Mouse (Mus musculus) neural tube, embryonic 14.5 days (tissue): Measurements from ENCODE around the gene N4bp2. TPM values are rescaled to one million over a fixed set of nuclear protein-coding genes. Genes with fewer than 3 reads are reported as not detected.

Source experiments
- ATAC-seq: fragments of 200-750 bp; cut with Nextera tagmentation; 2 replicates; pipeline ENCODE4 v1.8.0; 2017; ENCODE audit warnings: low read depth, mild to moderate bottlenecking, moderate TSS enrichment, moderate library complexity
- H3K27ac ChIP-seq: fragments of 300-500 bp; sonication (generic); 2 replicates; pipeline ENCODE4 v1.5.1; 2014; ENCODE audit warnings: low read depth, mild to moderate bottlenecking, control low read depth, low read length, moderate library complexity, mixed read lengths
- H3K27me3 ChIP-seq: fragments of 300-500 bp; sonication (generic); 2 replicates; pipeline ENCODE4 v1.6.1; 2014; ENCODE audit warnings: low read length; ENCODE audit not compliant: control insufficient read depth, insufficient read depth
- H3K36me3 ChIP-seq: fragments of 300-500 bp; sonication (generic); 2 replicates; pipeline ENCODE4 v1.6.1; 2014; ENCODE audit warnings: low read length, mixed read lengths; ENCODE audit not compliant: control insufficient read depth, insufficient read depth
- H3K4me1 ChIP-seq: fragments of 300-500 bp; sonication (generic); 2 replicates; pipeline ENCODE4 v1.6.1; 2014; ENCODE audit warnings: low read length; ENCODE audit not compliant: control insufficient read depth, insufficient read depth
- H3K4me2 ChIP-seq: fragments of 300-500 bp; sonication (generic); 2 replicates; pipeline ENCODE4 v1.6.1; 2014; ENCODE audit warnings: mild to moderate bottlenecking, low read depth, low read length, control low read depth
- H3K4me3 ChIP-seq: fragments of 300-500 bp; sonication (generic); 2 replicates; pipeline ENCODE4 v1.5.1; 2014; ENCODE audit warnings: low read depth, low read length, control low read depth, mixed read lengths
- H3K9ac ChIP-seq: fragments of 300-500 bp; sonication (generic); replicated peaks from 2 replicates; pipeline ENCODE4 v1.6.1; 2014; ENCODE audit warnings: low read depth, mild to moderate bottlenecking, control low read depth, low read length, mixed read lengths
- H3K9me3 ChIP-seq: fragments of 300-500 bp; sonication (generic); 2 replicates; pipeline ENCODE4 v1.6.1; 2016; ENCODE audit warnings: low read length; ENCODE audit not compliant: control insufficient read depth
- WGBS: fragments of 180-500 bp; shearing (Covaris S2); extraction: QIAGEN DNeasy Blood & Tissue Kit; methylation state at CpG from one replicate; pipeline ENCODE4 v1.1.7; 2014; 5-methylcytosine and 5-hydroxymethylcytosine counted together
- polyA plus RNA-seq: library from polyadenylated mRNA; unstranded; fragments of >200 nt; fragmentation: Nextera tagmentation; extraction: Ambion mirVana; gene quantifications from 2 replicates; pipeline ENCODE4 v1.2.1, GENCODE M21; 2014

N4bp2 gene
- polyA plus RNA-seq, 1 experiment from 2014 or later, result 29.0 TPM

DNA sequence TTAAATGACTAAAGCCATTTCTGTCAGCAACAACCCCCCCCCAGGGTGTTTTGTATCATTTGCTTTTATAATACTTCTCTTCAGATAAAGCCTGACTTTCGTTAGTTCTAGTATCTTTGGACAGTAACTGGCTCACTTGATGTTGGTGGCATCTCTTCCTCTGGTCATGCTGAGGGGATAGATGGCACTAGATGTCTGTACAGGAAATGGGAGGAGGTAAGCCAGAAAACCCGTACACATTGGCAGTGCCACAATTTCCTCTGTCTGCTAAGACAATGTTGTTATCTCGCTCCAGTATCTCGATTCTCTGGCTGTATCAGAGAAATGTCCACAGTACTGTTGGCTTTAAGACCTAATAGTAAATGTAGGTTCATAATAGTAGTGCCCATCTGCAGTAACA is 109.9 kb downstream of the N4bp2 start:
- Histone ChIP-seq H3K4me2 (no peak overlapping the region), H3K36me3 (no peaks in the 10 kb centered on the region)
- WGBS, result 84% methylated on average over 4 of the region's 4 CpGs

DNA sequence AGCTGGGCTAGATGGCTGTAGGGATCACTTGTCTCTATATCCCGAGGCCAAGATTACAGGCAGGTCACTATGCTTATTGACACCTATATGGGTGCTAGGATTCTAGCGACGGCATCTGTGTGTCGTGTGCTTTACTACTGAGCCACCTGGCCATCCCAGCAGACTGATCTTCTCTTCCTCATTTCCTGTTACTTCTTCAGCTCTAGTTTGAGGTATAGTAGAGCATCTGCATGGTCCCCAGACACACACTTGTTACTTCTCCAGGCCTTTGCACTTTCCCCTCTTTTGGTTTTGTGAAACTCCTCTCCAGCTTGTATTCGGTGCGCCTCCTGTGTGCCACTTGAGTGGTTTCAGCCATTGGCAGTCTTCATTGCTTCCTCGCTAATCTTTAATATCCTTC is 111.9 kb downstream of the N4bp2 start:
- H3K4me2 ChIP-seq, result no peak overlapping the region
- H3K36me3 ChIP-seq, result no peaks in the 10 kb centered on the region
- no peaks in the 10 kb centered on the region for H3K4me1 ChIP-seq
- H3K9me3 ChIP-seq, result no peaks in the 10 kb centered on the region
- H3K27ac ChIP-seq, result no peak overlapping the region
- no peak for ATAC-seq
- H3K27me3 ChIP-seq, result no peaks in the 10 kb centered on the region
- no peak overlapping the region for H3K4me3 ChIP-seq
- H3K9ac ChIP-seq, result no peak overlapping the region
- 95% methylated on average over 7 of the region's 7 CpGs for WGBS

More for the DNA sequence above, 109.9 kb downstream of the N4bp2 start:
- Histone ChIP-seq H3K9me3 (no peaks in the 10 kb centered on the region), H3K9ac (no peak overlapping the region), H3K27me3 (no peaks in the 10 kb centered on the region), H3K27ac (no peak overlapping the region), H3K4me1 (no peaks in the 10 kb centered on the region), H3K4me3 (no peak overlapping the region)
- ATAC-seq, result no peak

DNA sequence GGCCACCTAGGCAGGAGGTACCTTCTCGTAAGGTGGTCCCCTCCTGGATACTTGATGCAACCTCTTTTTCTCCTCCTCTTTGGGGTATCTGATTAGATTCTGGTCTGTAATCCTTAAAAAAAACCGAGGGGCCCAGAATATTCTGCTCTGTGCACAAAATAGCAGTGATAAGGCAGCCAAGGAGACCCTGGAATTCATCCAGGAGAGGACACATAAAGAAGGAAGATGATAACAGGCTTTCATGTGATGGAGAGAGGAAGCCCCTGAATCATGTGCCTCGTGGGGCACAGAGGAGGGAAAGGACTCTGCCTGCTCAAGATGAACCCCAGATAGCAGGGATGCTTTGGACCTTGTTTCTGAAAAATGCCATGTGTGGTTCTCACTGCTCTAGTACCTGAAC is 115.0 kb downstream of the N4bp2 start:
- H3K27me3 ChIP-seq, result no peaks in the 10 kb centered on the region
- H3K4me3 ChIP-seq, result no peak overlapping the region
- H3K9me3 ChIP-seq, result no peaks in the 10 kb centered on the region
- ATAC-seq, result no peak
- no peaks in the 10 kb centered on the region for H3K36me3 ChIP-seq
- no peak overlapping the region for H3K4me2 ChIP-seq
- WGBS, result 76% methylated on average over 3 of the region's 3 CpGs
- no peak overlapping the region for H3K27ac ChIP-seq
- H3K4me1 ChIP-seq, result no peaks in the 10 kb centered on the region
- H3K9ac ChIP-seq, result no peak overlapping the region

Other genes with a start within 250 kb of the N4bp2 start
- 228 and 230 TPM in 2 replicates for gene Smim14, start 226.3 kb upstream of the N4bp2 start, polyA plus RNA-seq
- 143 and 179 TPM in 2 replicates for gene Ube2k, start 226.3 kb upstream of the N4bp2 start, polyA plus RNA-seq
- 60.6 and 69.2 TPM in 2 replicates for gene Pds5a, start 65.2 kb upstream of the N4bp2 start, polyA plus RNA-seq
- 0.39 and 0.52 TPM in 2 replicates for gene Rhoh, start 97.7 kb downstream of the N4bp2 start, polyA plus RNA-seq
- gene Chrna9, start 171.4 kb downstream of the N4bp2 start, polyA plus RNA-seq, result not detected in 2 replicates
- not detected in 2 replicates for gene 9130230L23Rik, start 240.8 kb downstream of the N4bp2 start, polyA plus RNA-seq